Mouse (Mus musculus) NIH3T3 (cell line): ENCODE results near the gene Nav2.
A peak's percentile ranks its signal among the peaks of the same experiment; 100 is the strongest.

ENCODE experiments used
- DNase-seq: peaks from one replicate; pipeline ENCODE4 v3.0.0-alpha.2; 2012; ENCODE audit warnings: low read depth

Nav2 gene

DNA sequence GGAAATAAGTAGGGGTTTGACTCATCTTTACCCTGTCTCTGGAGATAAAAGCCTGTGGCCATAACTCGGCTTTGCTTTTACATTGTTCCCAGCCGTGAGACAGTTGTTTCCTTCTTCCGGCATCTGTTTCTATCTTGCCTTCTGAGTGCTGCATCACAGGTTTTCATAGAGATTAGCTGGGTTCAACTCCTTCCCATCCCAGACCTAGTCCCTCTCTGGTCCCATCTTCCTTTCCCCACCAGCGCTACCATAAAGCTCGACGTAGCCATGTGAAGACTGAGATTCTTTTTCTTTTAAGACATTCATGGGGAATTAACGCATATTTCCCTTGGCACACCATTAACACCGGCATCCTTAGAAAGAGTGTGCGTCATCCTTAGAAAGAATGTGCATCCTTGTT lies 613.5 kb downstream of the Nav2 start:
- DNase-seq, result peak; percentile 36

DNA sequence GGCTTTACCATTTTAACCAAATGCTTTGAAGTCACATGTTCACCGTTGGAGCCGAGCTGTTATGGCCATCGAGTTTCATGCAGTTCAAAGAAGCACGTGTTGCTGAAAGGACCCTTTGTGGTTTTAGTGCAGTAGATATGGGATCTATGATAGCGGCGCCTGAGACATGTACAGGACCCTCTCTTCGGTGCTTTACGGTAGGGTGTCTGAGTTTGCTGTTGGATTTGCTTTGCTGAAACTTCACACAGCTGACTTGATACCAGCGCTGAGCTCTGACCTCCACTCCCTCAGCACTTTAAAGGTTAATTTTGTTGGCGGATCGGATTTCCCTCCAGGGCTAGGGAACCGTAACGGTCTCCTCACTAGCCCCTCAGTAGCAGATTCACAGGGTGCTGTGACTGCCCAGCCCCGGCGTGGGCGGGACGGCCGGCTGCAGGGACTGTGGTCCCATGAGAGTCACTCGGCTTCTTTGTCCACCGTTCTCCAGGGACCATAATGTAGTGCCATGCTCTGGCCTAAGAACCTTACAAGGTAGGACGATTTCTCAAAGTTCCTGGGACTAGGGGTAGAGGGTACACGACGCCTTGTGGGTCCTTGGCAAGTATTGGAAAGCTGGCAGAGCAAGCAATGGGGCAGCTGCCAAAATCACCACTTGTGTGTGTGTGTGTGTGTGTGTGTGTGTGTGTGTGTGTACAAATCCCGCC lies 614.0 kb downstream of the Nav2 start:
- peak; percentile 37 for DNase-seq

DNA sequence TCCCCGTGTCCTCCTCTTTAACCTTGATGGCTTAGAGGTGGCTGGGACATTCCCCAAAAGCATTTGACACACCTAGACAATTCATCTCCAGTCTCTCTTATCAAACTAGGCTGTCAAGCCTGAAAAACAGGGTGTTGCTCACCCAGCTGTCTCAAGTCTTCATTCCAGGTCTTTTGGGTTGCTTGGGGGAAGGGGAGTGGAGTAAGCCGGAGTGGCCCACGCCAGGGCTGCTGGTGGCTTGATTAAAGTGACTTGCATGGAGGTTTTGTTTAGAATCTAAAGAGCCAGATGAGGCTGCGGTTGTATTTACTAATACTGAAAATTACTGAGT lies 614.6 kb downstream of the Nav2 start:
- no peak for DNase-seq

DNA sequence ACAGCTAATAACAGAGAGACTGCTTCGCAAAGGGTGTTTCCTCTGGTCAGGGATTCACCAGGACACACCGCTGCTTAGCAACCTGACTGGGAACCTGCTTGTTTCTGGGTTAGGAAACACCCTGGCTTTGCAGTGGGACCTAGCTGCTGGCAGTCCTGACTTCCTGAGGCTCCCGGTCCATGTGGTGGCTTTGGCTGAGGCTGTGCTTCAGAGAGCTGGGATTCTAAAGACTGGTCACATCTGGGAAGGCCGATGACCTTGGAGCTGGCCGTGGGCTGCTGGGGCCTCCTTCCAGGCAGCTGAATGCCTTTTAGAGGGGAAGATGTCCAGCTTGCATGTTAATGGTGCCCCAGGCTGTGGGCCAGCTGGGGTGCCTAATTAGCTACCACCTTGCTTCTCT lies 615.2 kb downstream of the Nav2 start:
- DNase-seq, result no peak

DNA sequence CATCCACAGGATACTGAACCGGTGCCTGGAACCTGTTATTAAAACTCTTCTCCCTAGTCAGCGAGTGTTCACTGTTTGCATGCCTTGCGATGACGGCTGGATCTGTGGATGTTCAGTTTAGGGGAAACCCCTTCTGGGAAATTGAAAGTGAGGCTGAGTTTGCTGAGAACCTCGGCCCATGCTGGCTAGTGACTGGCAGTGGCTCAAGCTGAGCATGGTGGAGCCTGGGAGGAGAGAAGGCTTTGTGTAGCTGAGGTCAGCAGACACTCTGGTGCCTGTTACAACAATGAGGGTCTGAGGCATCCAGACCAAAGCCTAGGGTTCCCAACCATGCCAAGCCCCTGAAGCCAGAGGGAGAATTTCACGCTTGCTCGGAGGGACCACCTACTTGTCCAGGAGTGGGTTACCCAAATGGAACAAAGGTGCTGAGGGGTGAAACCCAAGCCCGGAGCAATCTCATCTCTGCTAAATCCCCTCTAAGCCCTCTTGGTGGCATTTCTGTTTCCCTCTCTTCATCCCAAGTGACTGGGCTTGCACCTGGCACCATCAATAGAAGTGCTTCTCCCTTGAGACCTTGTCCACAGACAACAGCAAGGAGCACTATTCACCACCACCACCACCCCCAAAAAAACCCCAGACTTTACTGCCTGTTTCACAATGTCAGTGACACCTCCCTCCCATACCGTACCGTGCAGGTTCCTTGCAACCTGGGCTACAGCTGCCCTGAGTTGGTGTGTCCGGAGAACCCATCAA lies 617.0 kb downstream of the Nav2 start:
- peak; percentile 17 for DNase-seq

DNA sequence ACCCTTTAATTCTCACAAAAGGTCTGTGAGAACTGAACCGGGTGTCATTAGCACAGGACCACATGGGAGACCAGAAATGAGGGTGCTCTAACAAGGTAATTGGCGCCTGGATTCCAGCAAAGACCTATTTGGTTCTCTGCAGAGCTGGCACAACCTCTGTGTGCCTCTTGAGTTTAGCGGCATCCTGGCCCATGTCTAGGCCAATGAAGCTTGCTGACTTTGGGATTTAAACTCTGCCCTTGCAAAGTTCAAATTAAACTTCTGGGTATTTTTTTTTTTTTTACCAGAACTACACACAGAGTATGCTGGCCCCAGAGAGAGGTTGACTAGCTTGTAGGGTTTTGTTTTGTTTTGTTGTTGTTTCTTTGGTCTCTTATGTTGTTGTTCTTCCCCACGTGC lies 617.6 kb downstream of the Nav2 start:
- no peak for DNase-seq

DNA sequence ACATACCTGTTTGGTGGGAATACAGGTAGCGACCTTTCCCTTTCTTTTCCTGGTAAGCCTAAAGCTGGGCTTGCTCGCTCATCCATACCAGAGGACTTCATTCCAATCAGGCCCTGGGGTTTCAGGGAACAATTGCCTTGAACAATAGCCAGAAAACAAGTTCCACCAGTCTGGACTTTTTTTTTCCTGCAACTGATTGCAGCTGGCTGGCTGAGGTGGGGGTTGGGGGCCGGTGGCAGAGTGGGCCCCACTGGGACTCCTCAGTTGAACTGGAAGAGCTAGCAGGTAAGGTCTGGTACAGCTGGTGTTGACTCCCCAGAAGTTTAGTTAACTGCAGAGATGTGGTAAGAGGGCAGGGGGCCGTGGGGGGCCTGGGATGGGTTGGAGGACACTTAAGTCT lies 619.0 kb downstream of the Nav2 start:
- DNase-seq, result no peak

DNA sequence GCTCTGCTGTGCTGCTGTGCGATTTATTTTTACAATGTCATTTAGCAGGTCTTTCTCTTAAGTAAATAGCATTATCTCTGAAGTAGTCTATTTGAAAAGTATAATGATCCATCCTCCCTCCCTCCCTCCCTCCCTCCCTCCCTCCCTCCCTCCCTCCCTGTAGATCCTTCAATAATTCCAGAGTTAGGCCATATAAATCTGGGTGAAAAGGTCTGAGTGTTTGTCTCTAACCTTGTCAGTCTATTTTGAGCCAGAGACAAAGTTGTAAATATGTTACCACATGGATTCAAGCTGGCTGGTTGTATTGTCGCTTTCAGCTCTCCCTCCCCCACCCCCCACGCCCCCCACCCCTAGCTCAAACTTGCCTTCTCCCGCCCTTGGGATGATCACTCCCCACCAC lies 619.4 kb downstream of the Nav2 start:
- no peak for DNase-seq

DNA sequence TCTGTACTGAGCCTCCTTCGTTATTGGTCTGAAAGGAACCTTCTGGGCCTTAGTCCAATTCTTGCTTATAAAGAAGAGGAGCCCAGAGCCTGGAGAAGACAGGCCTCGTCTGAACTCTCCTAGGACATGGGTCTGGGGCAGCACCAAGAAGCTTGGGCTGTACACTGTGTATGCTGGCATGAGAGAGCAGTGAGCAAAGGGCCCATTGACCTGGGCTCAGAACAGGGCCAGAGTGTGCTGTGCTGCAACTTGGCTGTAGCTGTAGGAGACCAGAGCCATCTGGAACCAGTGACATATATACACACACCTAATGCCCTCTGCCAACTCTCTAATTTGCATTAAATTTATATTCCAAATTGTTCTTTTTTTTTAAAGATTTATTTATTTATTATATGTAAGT lies 621.0 kb downstream of the Nav2 start:
- DNase-seq, result no peak

DNA sequence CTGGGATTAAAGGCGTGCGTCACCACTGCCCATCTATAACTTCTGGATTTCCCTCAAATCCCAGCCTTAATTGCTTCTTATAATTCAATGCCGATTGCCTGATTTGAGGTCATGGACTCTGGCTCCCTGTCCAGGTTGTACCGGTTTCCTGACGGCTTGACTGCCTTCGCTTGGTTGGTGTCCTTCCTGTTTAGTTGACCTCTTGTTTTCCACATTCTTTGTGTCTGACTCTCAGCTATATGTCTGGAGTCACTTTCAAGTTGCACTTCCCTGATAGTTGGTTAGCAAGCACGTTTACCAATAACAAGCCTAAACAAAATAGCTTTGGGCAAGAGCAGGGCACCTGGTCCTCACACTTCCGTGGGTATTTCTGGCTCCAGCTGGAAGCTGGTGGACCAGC lies 625.1 kb downstream of the Nav2 start:
- no peak for DNase-seq

DNA sequence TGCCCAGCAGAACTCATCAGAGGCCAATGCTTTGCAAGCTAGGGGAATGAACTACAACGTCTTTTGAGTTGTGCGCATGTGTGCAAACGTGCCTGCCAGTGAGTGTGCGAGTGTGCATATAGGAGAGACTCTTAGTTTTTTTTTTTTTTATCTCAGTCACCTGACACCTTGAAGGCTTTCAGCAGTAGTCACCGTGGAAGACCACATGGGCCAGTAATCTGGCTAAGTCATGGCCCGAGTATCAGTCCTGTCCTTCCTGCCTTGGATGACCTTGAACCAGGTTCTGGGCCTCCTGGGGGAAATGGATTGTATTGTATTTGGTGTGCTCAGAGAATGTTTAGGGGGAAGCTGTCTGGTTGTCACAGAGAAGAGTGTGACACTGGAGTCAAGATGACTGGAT lies 625.7 kb downstream of the Nav2 start:
- DNase-seq, result no peak

DNA sequence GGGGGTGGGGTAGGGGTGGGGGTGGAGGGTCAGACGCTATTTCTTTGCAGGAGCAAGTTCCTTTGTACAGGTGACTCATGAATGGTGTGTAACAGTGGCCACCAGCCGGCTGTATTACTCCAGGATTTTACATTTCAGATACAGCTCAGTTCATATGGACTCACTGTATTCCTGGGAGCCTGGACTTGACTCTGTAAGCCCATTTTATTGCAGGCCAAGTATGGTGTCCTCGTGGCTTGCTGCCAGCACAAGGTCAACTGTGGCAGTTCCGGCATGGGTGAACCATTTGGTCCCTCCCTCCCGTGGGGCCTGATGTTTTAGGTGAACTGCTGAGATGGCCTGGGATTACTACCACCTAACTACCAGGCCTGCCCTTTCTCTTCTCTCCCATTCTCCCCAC lies 629.8 kb downstream of the Nav2 start:
- no peak for DNase-seq

DNA sequence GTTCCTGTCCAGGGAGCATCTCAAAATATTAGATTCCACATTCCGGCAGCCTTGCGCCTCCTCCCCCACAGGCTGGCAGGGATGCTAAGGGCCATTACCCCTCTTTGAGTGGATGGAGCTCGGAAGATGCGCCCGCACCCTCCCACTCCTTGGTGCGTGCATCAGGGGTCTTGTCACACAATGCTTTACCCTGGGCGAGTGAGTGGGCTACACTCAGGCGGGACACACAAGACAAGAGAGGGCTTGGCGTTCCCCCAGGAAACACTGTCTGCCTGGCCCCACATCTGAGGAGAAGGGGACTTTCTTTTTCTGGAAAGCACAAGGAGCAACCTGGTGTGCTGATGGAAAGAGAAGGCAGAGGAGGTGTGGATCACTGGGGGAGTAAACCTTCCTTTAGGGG lies 631.7 kb downstream of the Nav2 start:
- no peak for DNase-seq

DNA sequence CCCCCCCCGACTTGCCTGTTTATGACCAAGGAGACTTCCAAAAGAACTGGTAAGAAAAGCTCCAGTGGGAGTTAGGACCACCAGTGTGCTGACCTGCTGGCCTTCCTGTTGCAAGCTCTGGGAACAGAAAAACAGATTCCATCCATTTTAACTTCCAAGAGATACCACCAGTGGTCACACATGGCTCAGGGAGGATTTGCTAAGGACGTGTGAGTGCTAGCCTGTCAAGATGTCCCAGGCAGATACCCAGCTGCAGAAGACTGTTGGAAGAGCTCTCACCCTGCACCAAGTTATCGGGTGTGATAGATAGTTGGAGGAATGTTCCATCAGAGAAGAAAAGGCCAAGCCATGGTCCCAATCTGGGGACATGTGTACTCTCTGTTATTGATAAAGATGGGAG lies 633.6 kb downstream of the Nav2 start:
- no peak for DNase-seq

DNA sequence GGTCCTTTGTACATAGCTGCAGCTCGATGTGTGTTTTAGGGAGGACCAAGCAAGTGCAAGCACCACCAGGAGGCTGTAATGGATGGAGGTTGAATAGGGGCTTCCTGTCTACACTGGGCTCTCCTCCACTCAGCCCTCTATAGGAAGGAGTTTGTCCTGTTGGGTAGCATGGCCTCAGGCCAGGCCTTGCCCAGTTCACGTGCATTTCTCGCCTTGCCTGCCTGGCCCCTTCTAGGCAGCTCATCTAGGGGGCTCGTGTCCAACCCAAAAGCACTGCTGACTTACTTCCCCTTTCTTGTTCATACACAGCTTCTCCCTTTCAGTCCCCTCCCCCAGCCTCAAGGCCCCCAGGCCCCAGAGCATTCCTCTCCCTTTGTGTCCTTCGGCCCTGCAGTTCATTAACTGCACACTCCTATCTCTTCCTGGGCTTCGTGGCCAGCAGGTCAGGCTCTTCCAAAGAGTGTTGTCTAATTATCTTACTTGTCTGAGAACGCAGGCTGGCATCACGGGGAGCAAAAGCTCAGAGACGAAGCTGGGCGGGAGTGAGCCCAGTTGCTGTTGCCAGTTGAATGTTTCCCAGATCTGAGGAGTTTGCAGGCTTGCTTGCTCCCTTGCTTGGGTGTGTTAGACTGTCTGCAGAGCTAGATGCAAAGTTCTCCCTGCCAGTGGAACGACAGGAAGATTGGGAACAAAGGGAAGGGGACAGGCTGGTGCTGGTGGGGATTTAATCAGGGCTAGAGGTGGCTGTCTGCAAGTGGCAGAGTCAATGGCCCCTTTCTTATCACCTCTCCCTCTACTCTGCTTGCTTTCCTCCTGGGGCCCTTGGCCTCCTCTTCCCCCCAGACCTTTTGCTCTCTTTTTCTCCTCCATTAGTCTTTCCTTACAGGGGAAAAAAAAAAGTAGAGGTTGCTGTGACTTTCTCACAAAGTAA lies 636.5 kb downstream of the Nav2 start:
- DNase-seq, result no peak

DNA sequence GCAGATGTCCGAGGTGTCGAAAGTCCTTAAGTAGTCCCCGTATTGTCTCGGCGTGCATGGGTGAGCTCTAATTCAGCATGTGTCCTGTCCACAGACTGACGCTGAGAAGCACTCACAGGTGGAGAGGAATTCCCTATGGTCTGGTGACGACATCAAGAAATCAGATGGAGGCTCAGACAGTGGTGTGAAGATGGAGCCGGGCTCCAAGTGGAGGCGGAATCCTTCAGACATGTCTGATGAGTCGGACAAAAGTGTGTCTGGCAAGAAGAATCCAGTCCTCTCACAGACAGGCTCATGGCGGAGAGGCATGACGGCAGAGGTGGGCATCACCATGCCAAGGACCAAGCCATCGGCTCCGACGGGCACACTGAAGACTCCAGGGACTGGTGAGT lies 637.2 kb downstream of the Nav2 start:
- no peak for DNase-seq

DNA sequence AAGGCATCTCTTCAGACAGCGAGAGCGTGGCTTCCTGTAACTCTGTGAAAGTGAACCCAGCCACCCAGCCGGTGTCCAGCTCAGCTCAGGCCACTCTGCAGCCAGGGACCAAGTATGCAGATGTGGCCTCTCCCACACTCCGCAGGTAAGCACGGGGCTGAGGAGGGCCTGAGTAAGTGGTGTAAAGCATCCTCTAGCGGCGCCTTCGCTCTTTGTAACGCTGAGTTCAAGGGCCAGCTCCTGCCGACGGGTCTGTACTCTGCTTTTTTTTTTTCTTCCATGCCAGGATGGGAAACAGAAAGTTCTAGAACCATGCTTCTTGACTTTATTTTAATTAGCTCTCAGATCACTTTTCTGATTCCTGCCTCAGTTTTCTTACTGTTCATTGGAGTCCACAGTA lies 639.9 kb downstream of the Nav2 start:
- DNase-seq, result no peak

DNA sequence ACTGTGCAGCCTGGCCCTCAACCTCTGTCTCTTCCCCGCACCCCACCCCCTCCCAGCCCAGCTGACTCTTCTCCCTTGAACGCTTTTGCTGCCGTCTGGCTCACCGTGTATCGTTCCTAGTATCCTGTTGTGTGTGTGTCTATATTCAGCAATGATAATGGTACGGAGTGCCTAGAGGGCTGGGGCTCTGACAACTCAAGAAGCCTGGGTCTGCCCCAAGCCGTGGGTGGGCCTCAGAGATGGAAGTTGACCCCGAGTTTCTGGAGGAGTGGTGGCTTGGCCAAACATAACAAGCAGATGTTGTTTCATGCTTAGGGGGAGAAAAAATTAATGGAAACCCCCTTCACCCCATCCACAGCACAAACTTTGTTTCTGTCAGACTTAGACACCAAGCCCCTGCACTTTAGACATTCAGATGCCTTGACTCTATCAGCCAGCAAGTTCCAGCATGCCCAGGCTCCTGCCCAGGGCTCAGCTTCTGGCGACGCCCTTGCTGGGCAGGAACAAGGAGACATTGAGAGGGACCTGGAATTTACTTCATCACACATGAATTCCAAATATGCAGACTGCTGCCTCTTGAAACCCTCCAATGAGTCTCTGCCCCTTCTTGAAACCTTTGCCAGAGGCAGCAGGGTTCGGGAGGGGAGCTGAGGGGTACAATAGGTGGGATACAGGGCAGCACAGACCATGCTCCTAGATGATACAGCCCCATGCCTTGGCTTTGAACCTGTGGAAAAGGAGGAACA lies 644.9 kb downstream of the Nav2 start:
- peak; percentile 56 for DNase-seq

DNA sequence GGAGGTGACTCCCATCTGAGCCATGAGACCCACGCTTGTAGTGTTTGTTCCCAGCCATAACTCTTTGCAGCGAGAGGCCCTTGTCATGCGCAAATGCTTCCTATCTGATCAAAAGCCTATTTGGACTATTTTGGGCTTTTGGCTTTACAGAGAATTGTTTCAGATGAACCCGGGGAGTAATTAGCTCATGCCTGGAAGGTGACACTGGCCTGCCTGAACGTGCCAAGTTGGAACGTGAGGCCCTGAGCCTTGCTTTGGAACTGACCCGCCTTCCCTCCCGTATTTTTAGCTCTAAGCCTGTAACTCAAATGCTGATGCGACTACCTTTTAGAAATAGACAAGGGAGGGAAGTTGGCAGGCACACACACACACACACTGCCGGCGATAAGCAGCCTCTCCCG lies 649.7 kb downstream of the Nav2 start:
- no peak for DNase-seq

DNA sequence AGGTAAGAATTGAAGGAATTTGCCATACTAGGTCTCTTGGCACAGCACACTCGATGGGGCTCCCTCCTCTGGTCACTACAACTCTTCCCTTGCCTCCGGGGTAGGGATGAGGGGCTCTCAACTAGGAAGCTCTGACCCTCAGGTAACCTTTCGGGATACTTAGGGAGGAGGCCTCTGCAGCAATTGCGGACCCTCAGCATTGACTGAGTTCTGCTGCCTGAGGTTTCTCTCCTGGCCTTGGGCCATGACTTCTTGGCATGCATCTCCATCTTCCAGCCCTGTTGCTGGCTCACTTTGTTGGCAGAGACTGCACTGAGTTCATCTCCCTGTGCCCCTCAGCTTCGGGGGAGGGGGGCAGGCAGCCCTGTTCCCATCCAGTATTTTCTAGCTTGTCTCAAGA lies 650.4 kb downstream of the Nav2 start:
- peak; percentile 84 for DNase-seq

DNA sequence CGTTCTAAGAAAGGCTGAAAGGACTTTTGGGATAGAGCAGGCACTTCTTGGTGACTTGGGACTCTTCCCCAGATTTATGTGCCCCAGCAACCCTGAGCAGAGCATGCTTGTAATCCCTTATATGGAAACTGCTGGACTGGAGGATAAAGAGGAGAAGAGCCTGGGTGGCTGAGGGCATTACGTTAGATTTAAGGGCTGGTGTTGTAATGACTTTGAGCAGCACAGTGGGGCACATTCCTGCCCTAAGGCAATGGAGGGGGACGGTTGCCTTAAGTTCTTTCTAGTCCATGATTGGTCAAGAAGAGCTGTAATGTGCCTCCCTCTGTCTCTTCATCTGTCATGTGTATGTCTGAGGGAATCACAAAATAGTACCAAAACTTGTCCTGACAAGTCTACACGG lies 651.5 kb downstream of the Nav2 start:
- no peak for DNase-seq

DNA sequence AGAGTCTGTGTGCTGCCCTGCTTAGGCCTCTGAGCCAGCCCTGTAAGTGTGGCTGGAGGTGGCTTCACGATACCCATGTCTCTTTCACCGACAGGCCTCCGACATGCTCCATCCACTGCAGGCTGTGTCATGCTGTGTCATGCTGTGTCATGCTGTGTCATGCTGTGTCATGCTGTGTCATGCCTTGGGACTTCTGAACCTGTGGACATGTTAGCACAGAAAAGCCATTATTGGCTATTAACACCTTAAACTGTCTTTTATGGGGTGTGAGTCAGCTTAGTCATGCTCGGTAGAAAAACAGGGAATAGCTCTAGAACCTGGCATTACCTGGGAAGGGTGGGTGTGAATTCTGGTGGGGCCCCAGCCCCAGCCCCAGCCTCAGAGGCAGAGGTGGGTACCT lies 653.9 kb downstream of the Nav2 start:
- no peak for DNase-seq
